Mouse (Mus musculus) forebrain, embryonic 14.5 days (tissue): ENCODE results near the gene Myh6. TPM values are rescaled to one million over a fixed set of nuclear protein-coding genes. Genes with fewer than 3 reads are reported as not detected.

Experiments used
- ATAC-seq: fragments of 200-750 bp; cut with Nextera tagmentation; 2 replicates; pipeline ENCODE4 v1.8.0; 2017; ENCODE audit warnings: mild to moderate bottlenecking, moderate library complexity
- DNase-seq: peaks from one replicate; pipeline ENCODE4 v3.0.0-alpha.2; 2015; ENCODE audit warnings: low spot score
- H3K27ac ChIP-seq: fragments of 300-500 bp; sonication (generic); 2 replicates; pipeline ENCODE4 v1.5.1; 2014; ENCODE audit warnings: low read depth, mild to moderate bottlenecking, control low read depth, low read length, moderate library complexity
- H3K27me3 ChIP-seq: fragments of 300-500 bp; sonication (generic); replicated peaks from 2 replicates; pipeline ENCODE4 v1.6.1; 2014; ENCODE audit warnings: low read length, control low read depth, mixed read lengths; ENCODE audit not compliant: control insufficient read depth, insufficient read depth
- H3K36me3 ChIP-seq: fragments of 300-500 bp; sonication (generic); 2 replicates; pipeline ENCODE4 v1.6.1; 2014; ENCODE audit warnings: low read length, control low read depth; ENCODE audit not compliant: control insufficient read depth, insufficient read depth
- H3K4me1 ChIP-seq: fragments of 300-500 bp; sonication (generic); 2 replicates; pipeline ENCODE4 v1.6.1; 2014; ENCODE audit warnings: antibody characterized with exemption, low read length, control low read depth; ENCODE audit not compliant: control insufficient read depth, insufficient read depth
- H3K4me2 ChIP-seq: fragments of 300-500 bp; sonication (generic); 2 replicates; pipeline ENCODE4 v1.6.1; 2014; ENCODE audit warnings: mild to moderate bottlenecking, control low read depth, low read length
- H3K4me3 ChIP-seq: fragments of 300-500 bp; sonication (generic); 2 replicates; pipeline ENCODE4 v1.5.1; 2014; ENCODE audit warnings: low read depth, low read length, control low read depth
- H3K9ac ChIP-seq: fragments of 300-500 bp; sonication (generic); 2 replicates; pipeline ENCODE4 v1.6.1; 2014; ENCODE audit warnings: mild to moderate bottlenecking, low read length, control low read depth, moderate library complexity
- H3K9me3 ChIP-seq: fragments of 300-500 bp; sonication (generic); replicated peaks from 2 replicates; pipeline ENCODE4 v1.6.1; 2016; ENCODE audit warnings: low read length, control low read depth, mixed read lengths; ENCODE audit not compliant: control insufficient read depth
- WGBS: fragments of 180-500 bp; shearing (Covaris S2); extraction: QIAGEN DNeasy Blood & Tissue Kit; methylation state at CpG from one replicate; pipeline ENCODE4 v1.1.7; 2014; 5-methylcytosine and 5-hydroxymethylcytosine counted together
- polyA plus RNA-seq: library from polyadenylated mRNA; unstranded; fragments of >200 nt; fragmentation: Nextera tagmentation; extraction: Ambion mirVana; gene quantifications from 2 replicates; pipeline ENCODE4 v1.2.1, GENCODE M21; 2014

Myh6 gene
- polyA plus RNA-seq: 0.91 and 1.2 TPM in 2 replicates

DNA sequence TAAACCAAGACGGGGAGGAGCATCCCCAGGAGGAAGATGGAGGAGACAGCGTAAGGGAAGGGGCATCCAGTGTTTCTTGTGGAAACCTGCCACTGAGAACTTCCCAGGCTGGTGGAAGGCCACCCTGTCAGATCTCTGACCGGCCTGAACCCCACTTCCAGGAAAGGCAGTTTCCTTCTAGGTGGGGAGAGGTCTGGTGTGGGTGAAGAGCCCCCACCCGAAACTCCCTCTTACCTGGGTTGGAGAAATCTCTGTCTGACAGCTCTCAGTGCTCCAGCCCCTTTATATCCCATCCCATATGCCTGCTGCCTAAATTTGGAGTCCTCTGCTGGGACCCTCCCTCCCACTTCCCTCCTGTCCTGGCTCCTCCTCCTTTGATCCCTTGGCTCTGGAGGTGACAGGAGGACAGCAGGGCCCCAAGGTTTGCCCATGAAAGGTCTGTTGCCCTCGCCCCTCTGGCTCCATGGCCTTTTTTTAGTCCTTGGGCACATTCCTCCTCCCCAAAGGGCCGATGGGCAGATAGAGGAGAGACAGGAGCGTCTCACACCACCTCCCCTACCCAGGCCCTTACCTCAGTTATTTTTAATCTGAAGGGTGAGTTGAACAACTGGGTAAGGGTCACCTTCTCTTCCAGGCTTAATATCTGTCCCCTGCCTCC, at the start of gene Myh6:
Myh6 (minus strand) TSS at position 608 of the 658 bp plus-strand sequence.
- H3K27me3 ChIP-seq: no peaks in the 10 kb centered on the region
- ATAC-seq (no peak), DNase-seq (no peak)
- no peak within 1 kb of the TSS for H3K9ac ChIP-seq
- no peaks in the 10 kb centered on the region for H3K36me3 ChIP-seq
- no peaks in the 10 kb centered on the region for H3K4me1 ChIP-seq
- no peak within 1 kb of the TSS for H3K4me2 ChIP-seq
- H3K27ac ChIP-seq: no peak within 1 kb of the TSS
- no peak within 1 kb of the TSS for H3K4me3 ChIP-seq
- WGBS: 77% methylated on average over 7 of the region's 7 CpGs
- no peaks in the 10 kb centered on the region for H3K9me3 ChIP-seq

DNA sequence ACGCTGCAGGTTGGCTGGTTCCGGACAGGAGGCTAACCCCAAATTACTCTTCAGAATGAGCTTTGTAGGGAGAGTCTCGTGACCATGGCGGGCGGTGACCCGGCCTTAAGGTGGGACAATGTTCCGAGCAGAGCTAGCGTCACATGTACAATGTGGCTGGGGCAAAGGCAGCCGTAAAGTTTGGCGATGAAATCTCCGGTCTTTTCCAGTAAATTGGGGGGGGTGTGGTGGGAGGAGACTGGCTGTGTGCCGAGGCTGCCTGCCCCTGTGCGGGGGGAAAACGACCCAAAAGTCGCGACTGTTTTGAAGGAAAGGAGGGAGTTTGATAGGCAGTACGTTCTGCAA, 49.0 kb upstream of the Myh6 start:
- DNase-seq (no peak), ATAC-seq (no peak)
- H3K9ac ChIP-seq: peak overlapping the region; percentile 83
- H3K9me3 ChIP-seq: no peaks in the 10 kb centered on the region
- 0% methylated on average over 17 of the region's 17 CpGs for WGBS
- peak overlapping the region; percentile 77 for H3K4me3 ChIP-seq
- H3K27me3 ChIP-seq: no peaks in the 10 kb centered on the region
- peak overlapping the region; percentile 39; the same call in 1 of the 2 replicates for H3K27ac ChIP-seq
- H3K4me1 ChIP-seq: peaks cover 4% of the 10 kb centered on the region
- peak overlapping the region; percentile 70 for H3K4me2 ChIP-seq
- peaks cover 31% of the 10 kb centered on the region for H3K36me3 ChIP-seq

DNA sequence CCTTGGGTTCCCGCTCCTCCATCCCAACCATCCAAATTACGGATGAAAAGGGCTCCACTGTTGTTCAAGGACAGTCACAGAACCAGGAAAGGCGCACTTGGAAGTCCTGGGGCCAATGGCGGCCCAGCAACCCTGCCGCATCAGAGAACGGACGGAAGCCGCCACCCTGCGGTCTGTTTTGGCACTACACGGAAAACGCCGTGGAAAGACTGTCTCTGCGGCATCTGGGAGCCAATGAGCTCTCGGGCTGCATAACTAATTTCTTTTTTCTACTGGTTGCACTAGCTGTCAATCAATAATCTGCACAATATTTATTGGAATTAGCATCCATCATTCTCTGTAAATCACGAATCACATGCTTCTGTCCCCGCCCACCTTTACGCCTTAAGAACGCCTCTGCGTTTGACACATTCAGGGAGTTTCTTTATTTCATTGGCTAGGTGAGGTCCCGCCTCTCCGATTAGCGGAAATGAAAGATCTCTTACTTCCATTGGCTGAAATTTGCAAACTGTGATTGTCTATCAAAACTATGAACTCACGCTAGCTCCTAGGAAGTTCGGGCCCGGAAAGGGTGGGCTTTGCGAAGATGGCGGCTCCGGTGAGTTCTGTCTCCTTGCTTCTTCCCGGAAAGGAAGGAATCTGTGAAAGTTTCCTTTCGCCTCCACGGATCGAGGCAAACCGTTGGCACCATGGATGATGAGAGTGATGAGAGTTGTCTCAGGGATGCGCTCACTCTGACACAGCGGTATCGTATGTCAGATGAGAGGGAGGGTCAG, 48.5 kb upstream of the Myh6 start, which contains the start of gene Ngdn:
Ngdn (plus strand) TSS at position 464 of the 776 bp plus-strand sequence.
- Histone ChIP-seq H3K36me3 (peaks cover 27% of the 10 kb centered on the region), H3K4me2 (peak within 1 kb of the TSS; percentile 70), H3K27me3 (no peaks in the 10 kb centered on the region), H3K9ac (peak within 1 kb of the TSS; percentile 83), H3K4me1 (peaks cover 4% of the 10 kb centered on the region), H3K4me3 (peak within 1 kb of the TSS; percentile 77), H3K9me3 (no peaks in the 10 kb centered on the region), H3K27ac (peak within 1 kb of the TSS; percentile 94)
- DNase-seq (peak; percentile 100), ATAC-seq (peak; percentile 97)
- WGBS: under 1% methylated on average over 36 of the region's 36 CpGs

DNA sequence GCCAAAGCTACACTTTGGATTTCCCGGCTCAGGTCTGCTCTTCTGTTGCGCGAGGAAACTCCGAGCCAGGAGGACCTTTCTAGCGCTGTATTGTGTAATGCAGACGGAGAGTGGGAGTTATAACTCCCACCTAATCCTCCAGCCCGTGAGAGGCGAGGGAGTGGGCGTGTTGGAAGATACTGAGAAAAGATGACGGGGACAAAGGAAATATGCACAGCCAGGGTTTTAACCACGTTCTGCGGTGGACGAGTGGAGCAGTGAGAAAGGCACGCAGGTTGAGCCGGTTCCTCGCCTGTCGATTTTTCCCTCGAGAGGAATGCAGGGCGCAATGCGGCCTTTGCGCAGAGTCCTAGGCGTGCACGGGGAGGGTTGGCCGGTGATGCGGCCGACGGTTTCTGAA, 47.9 kb upstream of the Myh6 start:
- Histone ChIP-seq H3K27me3 (no peaks in the 10 kb centered on the region), H3K4me1 (peaks cover 4% of the 10 kb centered on the region), H3K9ac (peak overlapping the region; percentile 79), H3K27ac (peak overlapping the region; percentile 94), H3K36me3 (peaks cover 24% of the 10 kb centered on the region), H3K9me3 (no peaks in the 10 kb centered on the region), H3K4me2 (peak overlapping the region; percentile 61), H3K4me3 (peak overlapping the region; percentile 42)
- ATAC-seq: peak; percentile 35
- DNase-seq: no peak
- under 1% methylated on average over 27 of the region's 27 CpGs for WGBS

DNA sequence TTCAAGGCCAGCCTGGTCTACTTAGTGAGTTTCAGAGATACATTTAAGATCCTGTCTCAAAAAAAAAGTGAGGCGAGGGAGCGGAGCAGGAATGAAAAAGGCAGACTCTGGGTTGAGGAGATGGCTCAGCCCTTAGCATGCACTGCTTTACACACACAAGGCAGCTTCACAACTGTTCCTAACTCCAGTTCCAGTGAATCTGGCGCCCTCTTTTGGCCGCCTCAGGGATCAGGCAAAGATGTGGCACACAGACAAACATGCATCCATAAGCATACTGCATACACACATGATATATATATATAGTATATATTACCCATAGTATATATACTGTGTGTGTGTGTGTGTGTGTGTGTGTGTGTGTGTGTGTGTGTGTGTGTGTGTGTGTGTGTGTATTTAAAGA, 44.4 kb upstream of the Myh6 start:
- no peak for ATAC-seq
- H3K27ac ChIP-seq: no peak overlapping the region
- peaks cover 4% of the 10 kb centered on the region for H3K4me1 ChIP-seq
- WGBS: 61% methylated on average over 4 of the region's 4 CpGs
- H3K27me3 ChIP-seq: no peaks in the 10 kb centered on the region
- H3K9me3 ChIP-seq: no peaks in the 10 kb centered on the region
- no peak overlapping the region for H3K9ac ChIP-seq
- no peak overlapping the region for H3K4me3 ChIP-seq
- no peak overlapping the region for H3K4me2 ChIP-seq
- no peaks in the 10 kb centered on the region for H3K36me3 ChIP-seq
- DNase-seq: peak; percentile 42

DNA sequence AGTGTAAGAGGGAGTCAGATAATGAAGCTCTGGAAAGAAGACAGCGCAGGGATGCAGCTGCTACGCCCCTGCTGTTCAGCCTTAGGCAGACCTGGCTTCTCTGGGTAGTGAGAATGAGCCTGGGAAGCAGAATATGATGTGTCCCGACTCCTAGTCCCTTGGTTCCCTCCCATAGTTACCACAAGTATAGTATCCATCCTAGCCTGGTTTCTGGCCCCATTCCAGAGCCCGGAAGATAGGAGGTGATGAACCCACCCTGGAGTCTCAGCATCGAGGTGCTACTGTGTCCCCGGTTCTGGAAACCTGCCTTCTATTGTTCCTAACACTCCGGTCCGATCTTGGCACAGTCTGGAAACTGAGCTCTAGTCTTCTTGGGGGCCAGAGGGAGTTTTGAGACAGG, 41.7 kb upstream of the Myh6 start:
- ATAC-seq (no peak), DNase-seq (no peak)
- no peak overlapping the region for H3K27ac ChIP-seq
- H3K4me2 ChIP-seq: no peak overlapping the region
- WGBS: 84% methylated on average over 8 of the region's 8 CpGs
- no peak overlapping the region for H3K9ac ChIP-seq
- no peaks in the 10 kb centered on the region for H3K27me3 ChIP-seq
- H3K9me3 ChIP-seq: no peaks in the 10 kb centered on the region
- H3K4me1 ChIP-seq: peaks cover 10% of the 10 kb centered on the region
- no peaks in the 10 kb centered on the region for H3K36me3 ChIP-seq
- no peak overlapping the region for H3K4me3 ChIP-seq

DNA sequence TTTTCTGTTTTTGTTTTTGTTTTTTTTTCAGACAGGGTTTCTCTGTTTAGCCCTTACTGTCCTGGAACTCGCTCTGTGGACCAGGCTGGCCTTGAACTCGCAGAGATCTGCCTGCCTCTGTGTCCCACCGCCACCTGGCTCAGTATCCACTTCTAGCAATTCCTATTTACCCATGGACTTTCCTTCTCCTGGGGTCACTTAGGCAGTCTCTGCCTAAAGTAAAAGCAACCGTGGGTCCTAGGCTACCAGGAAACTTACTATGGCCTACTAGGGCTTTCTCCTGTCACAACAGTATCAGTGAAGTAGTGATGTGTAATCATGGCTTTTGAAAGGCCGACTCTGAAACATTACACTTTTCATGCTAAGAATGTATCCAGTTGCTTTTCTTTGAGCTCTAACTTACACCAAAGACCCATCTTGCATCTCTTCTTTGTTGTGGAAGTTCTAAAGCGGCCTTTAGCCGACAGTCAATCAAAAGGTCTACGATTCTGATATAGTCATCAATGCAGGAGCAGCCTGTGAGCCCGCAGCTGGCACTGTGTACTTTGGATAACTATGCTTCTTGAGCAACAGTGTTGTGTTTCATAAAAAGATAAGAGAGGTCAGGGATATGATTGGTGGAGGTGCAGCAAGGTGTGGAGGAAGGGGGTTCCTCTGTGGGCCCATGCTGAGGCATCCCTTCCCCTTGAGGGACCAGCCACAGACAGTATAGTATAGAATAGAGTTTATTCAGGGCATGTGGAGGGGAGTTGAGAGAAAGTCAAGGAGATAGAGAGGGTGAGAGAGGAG, 40.6 kb upstream of the Myh6 start:
- Histone ChIP-seq H3K4me1 (peaks cover 11% of the 10 kb centered on the region), H3K4me3 (no peak overlapping the region), H3K27me3 (no peaks in the 10 kb centered on the region), H3K4me2 (no peak overlapping the region), H3K36me3 (no peaks in the 10 kb centered on the region), H3K27ac (no peak overlapping the region), H3K9me3 (no peaks in the 10 kb centered on the region), H3K9ac (no peak overlapping the region)
- WGBS: 87% methylated on average over 9 of the region's 9 CpGs
- no peak for DNase-seq
- ATAC-seq: no peak

DNA sequence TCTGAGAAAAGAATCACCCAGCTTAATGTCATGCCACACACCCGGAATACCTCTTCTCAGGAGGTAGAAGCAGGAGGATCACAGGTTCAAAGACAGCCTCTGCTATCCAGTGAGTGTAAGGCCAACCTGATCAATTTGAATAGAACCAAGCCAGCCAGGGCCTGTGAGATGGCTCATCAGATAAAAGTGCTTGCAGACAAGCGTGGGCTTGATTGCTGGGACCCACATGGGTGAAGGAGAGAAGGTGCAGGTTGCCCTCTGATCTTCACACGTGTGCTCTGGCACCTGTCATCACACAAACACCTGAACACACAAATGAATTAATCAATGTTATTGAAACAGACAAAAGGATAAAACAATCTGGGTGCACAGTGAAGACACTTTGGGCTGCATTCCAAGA, 39.8 kb upstream of the Myh6 start:
- no peak overlapping the region for H3K27ac ChIP-seq
- no peak overlapping the region for H3K9ac ChIP-seq
- ATAC-seq: no peak
- no peak overlapping the region for H3K4me2 ChIP-seq
- H3K4me3 ChIP-seq: no peak overlapping the region
- peaks cover 11% of the 10 kb centered on the region for H3K4me1 ChIP-seq
- WGBS: 81% methylated on average over 3 of the region's 3 CpGs
- no peaks in the 10 kb centered on the region for H3K36me3 ChIP-seq
- H3K9me3 ChIP-seq: no peaks in the 10 kb centered on the region
- no peaks in the 10 kb centered on the region for H3K27me3 ChIP-seq
- no peak for DNase-seq
